Mouse (Mus musculus) cerebellum, adult 11-12 months (tissue): ENCODE results near the gene Tmprss9.
A peak's percentile ranks its signal among the peaks of the same experiment; 100 is the strongest.

Experiments
- DNase-seq: peaks from one replicate; pipeline ENCODE4 v3.0.0; 2022

Gene Tmprss9

GRCm38 (mm10) chr10:80843087-80843930 lies 28.3 kb upstream of the Tmprss9 start:
- DNase-seq, result peak; percentile 72

DNA sequence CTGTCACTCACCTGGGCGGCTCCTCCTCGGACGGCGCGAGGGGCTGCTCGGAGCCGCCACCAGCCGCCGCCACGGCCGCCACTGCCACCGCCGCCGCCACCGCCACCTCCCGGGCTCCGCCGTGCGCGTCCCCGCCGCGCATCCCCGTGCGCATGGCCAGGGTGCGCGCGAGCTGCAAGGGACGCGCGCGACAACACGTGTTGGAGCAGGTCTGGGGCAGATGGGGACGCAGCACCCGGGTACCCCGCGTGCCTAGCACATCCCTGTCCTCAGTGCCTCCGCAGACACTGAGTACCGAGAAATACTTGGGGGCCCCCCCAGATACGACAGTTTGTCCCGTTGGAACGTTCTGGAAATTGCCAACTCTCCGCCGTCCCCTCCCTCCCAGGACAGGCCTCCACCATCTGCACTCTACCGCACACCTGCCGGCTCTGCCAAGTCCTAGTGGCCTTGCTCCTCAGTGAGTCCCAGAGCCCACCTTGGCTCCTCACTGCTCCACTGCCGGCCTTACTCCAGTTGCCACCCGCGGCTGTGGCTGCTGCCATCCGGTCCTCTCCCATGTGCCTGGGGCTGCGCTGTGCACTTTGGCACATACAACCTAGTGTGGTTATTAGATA lies 27.6 kb upstream of the Tmprss9 start, which contains the start of gene Lingo3:
Gene Lingo3, minus strand, starts transcription at position 109 of the 617 bp plus-strand sequence.
- DNase-seq, result peak; percentile 85

DNA sequence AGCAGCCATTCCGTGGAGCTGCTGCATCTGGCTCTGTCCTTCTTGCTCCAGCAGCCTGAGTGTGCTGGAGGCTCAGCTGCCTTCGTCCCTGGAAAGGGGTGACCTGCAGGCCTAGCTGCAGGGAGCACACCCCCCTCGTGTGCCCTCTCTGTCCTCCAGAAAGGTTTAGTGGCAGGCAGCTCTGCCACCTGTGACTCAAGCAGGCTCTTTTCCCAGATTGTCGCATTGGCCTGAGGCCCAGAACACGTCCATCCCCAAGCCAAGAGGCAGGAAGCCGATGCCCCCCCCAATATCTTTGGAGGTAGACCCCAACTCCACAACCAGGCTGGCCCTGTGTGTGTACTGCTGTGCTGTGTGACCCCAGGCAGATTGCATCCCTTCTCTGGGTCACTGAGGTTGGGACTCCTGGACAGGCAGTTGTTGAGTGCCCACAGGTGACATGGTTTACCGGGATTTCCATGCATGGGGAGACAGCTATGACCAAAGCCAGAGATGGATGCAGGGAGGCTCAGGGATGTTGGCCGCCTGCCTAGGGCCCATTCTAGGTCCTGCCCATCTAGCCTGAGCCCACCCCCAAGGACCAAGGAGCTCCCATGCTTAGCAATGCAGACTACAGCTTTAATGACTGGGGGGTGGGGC lies 26.5 kb upstream of the Tmprss9 start:
- DNase-seq, result peak; percentile 72

GRCm38 (mm10) chr10:80845732-80846131 lies 25.9 kb upstream of the Tmprss9 start:
- DNase-seq, result no peak

GRCm38 (mm10) chr10:80848571-80848970 lies 23.1 kb upstream of the Tmprss9 start:
- no peak for DNase-seq

DNA sequence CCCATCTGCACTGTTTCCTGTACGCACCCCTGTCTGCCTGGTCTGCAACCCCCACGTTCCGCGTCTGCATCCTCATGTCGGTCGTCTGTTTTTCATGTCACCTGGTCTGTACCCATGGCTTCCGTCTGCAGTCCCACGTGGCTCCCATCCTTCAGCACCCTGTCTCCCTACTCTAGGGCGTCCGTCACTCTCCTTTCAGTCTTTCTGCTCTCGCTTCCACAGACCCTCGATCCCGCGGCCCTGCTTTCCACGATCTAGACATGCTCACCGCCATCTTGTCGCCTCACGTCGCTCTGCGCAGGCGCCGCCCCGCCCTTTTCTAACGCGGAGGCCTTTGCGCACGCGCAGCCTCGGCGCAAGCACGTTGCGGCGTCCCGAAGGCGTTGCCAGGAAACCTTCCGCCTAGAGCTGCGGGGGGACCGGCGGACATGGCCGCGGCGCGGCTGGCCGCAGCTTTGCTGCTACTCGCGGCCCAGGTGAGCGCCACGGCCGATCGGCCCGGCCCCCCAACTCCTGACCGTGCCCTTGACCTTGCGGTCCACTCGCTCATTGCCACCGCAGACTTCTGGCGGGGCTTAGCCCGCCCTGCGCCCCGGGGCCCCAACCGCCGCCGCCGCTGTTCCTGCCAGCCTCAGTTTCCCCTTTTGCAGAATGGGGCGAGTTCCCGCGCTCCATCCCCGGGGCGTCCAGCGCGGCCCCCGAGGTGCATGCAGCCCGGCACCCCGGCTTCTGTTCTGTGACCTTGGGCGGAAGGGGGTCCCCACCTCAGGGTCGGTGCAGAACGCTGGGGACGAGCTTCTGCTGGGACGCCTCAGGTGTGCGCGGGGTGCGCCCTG lies 16.5 kb upstream of the Tmprss9 start, which contains the start of the genes Lsm7 and Sppl2b:
Gene Lsm7, minus strand, starts transcription at position 297 of the 836 bp plus-strand sequence.
Gene Sppl2b, plus strand, starts transcription at position 363 of the 836 bp plus-strand sequence.
- peak; percentile 96 for DNase-seq

- peak; percentile 76 for DNase-seq
Measured at GRCm38 (mm10) chr10:80855749-80856073, 15.9 kb upstream of the Tmprss9 start.

- DNase-seq, result no peak
Measured at GRCm38 (mm10) chr10:80856267-80856666, 15.4 kb upstream of the Tmprss9 start.

DNA sequence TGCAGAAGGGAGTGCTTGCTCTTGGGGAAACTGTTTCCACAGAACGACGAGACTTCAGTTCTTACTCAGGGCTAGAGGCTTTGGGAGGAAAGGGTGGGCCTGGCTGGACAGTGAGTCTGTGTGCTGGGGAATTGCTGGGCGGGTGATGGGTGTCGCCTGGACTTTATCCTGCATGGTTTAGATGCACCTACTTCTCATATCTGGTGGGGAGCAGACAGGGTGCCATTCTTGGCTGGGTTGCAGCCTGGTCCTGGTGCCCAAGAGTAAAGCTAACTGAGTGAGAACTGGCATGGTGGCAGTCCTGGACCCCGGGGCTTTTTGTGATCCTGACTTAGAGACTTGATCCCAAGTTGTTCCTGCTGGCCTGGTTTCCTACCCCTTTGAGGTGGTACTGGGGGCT lies 14.7 kb upstream of the Tmprss9 start:
- no peak for DNase-seq

- no peak for DNase-seq
Measured at GRCm38 (mm10) chr10:80857386-80857785, 14.3 kb upstream of the Tmprss9 start.

GRCm38 (mm10) chr10:80857848-80858247 lies 13.8 kb upstream of the Tmprss9 start:
- DNase-seq, result no peak

DNA sequence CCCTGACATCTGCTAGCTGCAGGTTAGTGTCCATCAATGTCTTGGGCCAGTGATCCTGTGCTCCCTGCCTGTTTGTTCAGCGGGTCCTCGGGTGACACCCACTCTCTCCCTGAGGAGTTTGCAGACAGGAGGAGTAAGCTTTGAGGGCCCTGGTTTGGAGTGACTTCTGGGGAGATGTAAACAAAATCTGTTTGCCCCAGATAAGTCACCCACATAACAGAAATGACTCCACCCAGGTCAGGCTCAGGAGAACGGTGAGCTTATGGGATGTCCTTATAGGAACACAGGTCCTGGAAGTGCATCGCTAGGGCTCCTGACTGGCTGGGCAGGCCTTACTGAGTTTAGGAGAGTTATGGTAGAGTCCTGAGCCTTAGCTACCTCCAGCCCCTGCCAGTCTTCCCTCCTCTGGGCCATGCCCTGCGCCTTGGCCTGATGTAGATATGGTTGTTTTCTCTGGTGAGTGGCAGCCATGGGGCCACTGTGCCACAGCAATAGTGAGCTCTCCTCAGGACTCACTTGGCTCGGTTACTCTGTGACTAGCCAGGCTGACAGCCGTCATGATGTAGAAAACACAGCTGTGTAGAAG lies 13.2 kb upstream of the Tmprss9 start:
- DNase-seq, result no peak

DNA sequence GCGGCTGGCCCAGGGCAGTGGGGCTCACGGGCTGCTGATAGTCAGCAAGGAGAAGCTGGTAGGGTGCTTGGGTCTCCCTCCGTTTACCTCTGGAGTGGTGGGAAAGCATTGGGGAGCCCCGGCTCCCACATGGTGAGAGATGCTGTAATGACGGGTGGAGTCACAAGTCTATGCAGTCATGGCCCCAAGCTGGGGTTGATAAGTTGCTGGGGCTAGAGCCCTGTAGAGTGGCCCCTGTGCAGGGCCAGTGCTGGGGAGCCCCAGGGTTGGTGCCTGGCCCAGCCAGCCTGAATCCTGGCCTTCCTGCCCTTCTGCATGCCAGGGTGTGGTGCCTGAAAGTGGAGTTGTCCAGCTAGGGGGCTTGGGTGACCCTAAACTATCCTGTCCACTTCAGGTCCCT lies 9.3 kb upstream of the Tmprss9 start:
- no peak for DNase-seq

DNA sequence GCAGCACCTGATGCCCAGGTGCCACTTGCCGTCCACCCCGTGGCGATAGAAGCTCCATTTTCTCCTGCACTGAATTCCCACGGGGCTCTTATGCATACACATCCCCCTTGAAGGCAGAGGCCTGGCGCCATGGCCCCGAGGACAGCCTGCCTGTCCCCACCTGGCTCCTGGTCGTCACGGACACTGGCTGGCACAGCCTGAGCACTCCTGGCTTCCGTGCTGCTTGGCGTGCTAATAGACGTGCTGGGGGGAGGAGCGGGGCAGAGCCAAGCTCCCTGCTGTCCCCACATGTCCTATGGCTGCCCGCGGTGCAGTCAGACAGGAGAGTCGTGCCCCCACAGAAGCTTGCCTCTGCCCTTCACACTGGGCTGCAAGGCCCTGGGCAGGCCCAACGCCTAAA lies 7.2 kb upstream of the Tmprss9 start:
- DNase-seq, result peak; percentile 90

- no peak for DNase-seq
Measured at GRCm38 (mm10) chr10:80870993-80871392, 655 bp upstream of the Tmprss9 start.

GRCm38 (mm10) chr10:80874035-80874434 lies 2.4 kb downstream of the Tmprss9 start:
- no peak for DNase-seq

GRCm38 (mm10) chr10:80876028-80876427 lies 4.4 kb downstream of the Tmprss9 start:
- peak; percentile 60 for DNase-seq

- peak; percentile 29 for DNase-seq
Measured at GRCm38 (mm10) chr10:80876594-80876993, 4.9 kb downstream of the Tmprss9 start.

GRCm38 (mm10) chr10:80880131-80880641 lies 8.5 kb downstream of the Tmprss9 start:
- DNase-seq, result peak; percentile 59

DNA sequence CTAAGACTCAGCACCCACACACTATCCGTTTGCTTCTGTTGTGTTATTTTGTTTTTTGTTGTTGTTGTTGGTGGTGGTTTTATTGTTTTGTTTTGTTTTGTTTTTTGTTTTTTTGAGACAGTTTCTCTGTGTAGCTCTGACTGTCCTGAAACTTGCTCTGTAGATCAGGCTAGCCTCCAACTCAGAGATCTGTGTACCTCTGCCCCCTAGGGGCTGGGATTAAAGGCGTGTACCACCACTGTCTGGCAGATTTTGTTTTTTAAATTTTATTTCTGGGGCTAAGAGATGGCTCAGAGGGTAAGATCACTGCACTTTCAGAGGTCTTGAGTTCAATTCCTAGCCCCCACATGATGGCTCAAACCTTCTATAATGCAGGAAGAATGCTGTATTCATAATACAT lies 9.3 kb downstream of the Tmprss9 start:
- no peak for DNase-seq

DNA sequence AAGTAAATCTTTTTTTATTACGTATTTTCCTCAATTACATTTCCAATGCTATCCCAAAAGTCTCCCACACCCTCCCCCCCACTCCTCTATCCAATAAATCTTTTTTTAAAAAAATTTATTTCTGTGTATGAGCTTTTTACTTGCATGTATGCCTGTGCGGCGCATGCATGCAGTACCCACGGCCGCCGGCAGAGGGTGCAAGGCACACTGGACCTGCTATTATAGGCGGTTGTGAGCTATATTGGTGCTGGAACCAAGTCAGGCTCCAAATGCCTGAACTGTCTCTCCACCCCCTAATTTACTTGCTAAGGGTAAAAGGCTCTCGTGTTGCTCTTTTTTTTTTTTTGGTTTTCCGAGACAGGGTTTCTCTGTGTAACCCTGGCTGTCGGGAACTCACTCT lies 9.7 kb downstream of the Tmprss9 start:
- peak; percentile 65 for DNase-seq

GRCm38 (mm10) chr10:80887181-80887580 lies 15.5 kb downstream of the Tmprss9 start:
- DNase-seq, result peak; percentile 86
